Mouse (Mus musculus): ENCODE measurements around the gene Mpg. TPM values are rescaled to one million over a fixed set of nuclear protein-coding genes. Genes with fewer than 3 reads are reported as not detected.
A peak's percentile ranks its signal among the peaks of the same experiment; 100 is the strongest.

The Mpg gene
- polyA plus RNA-seq, 1 experiment from 2014 or later: 24.8 TPM

GRCm38 (mm10) chr11:32218501-32219050, 7.7 kb upstream of the Mpg start:
- no peak overlapping the region for H3K4me2 ChIP-seq
- H3K9ac ChIP-seq (ENCODE audit: low read length): peak overlapping the region; percentile 20; the same call in 1 of the 2 replicates
- no peak overlapping the region for H3K27ac ChIP-seq (ENCODE audit: low read depth, low read length)
- peaks cover 22% of the 10 kb centered on the region for H3K4me1 ChIP-seq (ENCODE audit: control insufficient read depth, insufficient read depth, low read length)
- H3K9me3 ChIP-seq (ENCODE audit: control insufficient read depth, low read length): no peaks in the 10 kb centered on the region
- no peak overlapping the region for H3K4me3 ChIP-seq (ENCODE audit: low read depth, low read length)
- no peaks in the 10 kb centered on the region for H3K36me3 ChIP-seq (ENCODE audit: control insufficient read depth, insufficient read depth, low read length)
- no peak for ATAC-seq (ENCODE audit: low FRiP score)
- 56% methylated on average over 6 of the region's 6 CpGs for WGBS
- DNase-seq (ENCODE audit: low spot score, missing footprints): peak; percentile 82
- peaks cover 17% of the 10 kb centered on the region for H3K27me3 ChIP-seq (ENCODE audit: control insufficient read depth, insufficient read depth, low read length)

DNA sequence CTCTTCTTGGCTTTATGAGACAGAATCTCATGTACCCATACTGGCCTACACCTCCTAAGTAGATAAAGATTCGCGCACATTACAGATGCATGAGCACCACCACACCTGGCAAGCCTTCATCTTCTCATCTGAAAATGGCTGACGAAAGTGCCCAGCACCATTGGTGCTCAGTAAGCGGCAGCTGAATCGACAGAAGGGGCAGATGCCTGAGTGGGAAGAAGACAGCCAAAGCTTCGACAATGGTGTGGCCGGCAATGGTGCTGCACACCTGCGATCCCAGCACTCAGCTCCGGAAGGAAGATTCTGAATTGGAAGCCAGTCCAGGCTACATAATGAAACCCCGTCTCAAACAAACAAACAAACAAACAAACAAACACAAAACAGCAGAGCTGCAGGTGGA, 7.0 kb upstream of the Mpg start:
- H3K36me3 ChIP-seq (ENCODE audit: control insufficient read depth, insufficient read depth, low read length): no peaks in the 10 kb centered on the region
- ATAC-seq (ENCODE audit: low FRiP score) (no peak), DNase-seq (ENCODE audit: low spot score, missing footprints) (peak; percentile 19)
- no peak overlapping the region for H3K4me3 ChIP-seq (ENCODE audit: low read depth, low read length)
- H3K27me3 ChIP-seq (ENCODE audit: control insufficient read depth, insufficient read depth, low read length): peaks cover 18% of the 10 kb centered on the region
- 90% methylated on average over 10 of the region's 10 CpGs for WGBS
- H3K27ac ChIP-seq (ENCODE audit: low read depth, low read length): no peak overlapping the region
- no peak overlapping the region for H3K4me2 ChIP-seq
- H3K9ac ChIP-seq (ENCODE audit: low read length): no peak overlapping the region
- H3K9me3 ChIP-seq (ENCODE audit: control insufficient read depth, low read length): no peaks in the 10 kb centered on the region
- peaks cover 22% of the 10 kb centered on the region for H3K4me1 ChIP-seq (ENCODE audit: control insufficient read depth, insufficient read depth, low read length)

DNA sequence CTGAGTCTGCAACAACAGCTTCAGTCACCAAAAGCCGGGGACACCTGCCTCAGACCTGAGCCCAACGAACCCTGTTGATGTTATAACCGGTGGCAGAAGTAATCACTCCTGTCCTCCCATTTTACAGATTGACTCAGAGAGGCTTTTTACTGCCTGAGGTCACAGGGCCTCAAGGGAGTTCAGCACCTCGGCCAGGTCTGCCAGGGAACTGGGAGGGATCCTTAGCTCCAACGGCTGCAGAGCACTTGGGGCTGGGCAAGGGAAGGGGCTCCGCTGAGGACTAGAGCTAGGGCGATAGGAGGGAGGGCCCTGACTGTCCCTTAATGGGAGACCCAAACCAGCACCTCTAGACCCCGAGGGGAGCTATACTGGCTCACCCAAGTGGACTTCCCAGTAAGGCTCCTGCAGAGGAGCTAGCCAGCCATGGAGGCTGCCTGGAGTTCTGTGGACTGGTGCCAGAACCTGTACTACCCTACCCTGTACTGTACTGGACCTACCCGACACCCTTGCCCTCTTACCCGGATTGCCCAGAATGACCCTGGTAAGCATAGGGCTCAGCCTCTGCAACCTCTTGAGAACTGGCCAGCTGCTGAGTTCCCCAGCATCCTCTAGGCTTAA, 5.6 kb upstream of the Mpg start:
- no peak overlapping the region for H3K27ac ChIP-seq (ENCODE audit: low read depth, low read length)
- peaks cover 22% of the 10 kb centered on the region for H3K4me1 ChIP-seq (ENCODE audit: control insufficient read depth, insufficient read depth, low read length)
- H3K36me3 ChIP-seq (ENCODE audit: control insufficient read depth, insufficient read depth, low read length): no peaks in the 10 kb centered on the region
- H3K4me2 ChIP-seq: peak overlapping the region; percentile 99
- peak overlapping the region; percentile 81 for H3K9ac ChIP-seq (ENCODE audit: low read length)
- DNase-seq (ENCODE audit: low spot score, missing footprints) (no peak), ATAC-seq (ENCODE audit: low FRiP score) (no peak; the same call in none of the 2 replicates)
- H3K4me3 ChIP-seq (ENCODE audit: low read depth, low read length): peak overlapping the region; percentile 72
- 39% methylated on average over 10 of the region's 10 CpGs for WGBS
- peaks cover 18% of the 10 kb centered on the region for H3K27me3 ChIP-seq (ENCODE audit: control insufficient read depth, insufficient read depth, low read length)
- H3K9me3 ChIP-seq (ENCODE audit: control insufficient read depth, low read length): no peaks in the 10 kb centered on the region

DNA sequence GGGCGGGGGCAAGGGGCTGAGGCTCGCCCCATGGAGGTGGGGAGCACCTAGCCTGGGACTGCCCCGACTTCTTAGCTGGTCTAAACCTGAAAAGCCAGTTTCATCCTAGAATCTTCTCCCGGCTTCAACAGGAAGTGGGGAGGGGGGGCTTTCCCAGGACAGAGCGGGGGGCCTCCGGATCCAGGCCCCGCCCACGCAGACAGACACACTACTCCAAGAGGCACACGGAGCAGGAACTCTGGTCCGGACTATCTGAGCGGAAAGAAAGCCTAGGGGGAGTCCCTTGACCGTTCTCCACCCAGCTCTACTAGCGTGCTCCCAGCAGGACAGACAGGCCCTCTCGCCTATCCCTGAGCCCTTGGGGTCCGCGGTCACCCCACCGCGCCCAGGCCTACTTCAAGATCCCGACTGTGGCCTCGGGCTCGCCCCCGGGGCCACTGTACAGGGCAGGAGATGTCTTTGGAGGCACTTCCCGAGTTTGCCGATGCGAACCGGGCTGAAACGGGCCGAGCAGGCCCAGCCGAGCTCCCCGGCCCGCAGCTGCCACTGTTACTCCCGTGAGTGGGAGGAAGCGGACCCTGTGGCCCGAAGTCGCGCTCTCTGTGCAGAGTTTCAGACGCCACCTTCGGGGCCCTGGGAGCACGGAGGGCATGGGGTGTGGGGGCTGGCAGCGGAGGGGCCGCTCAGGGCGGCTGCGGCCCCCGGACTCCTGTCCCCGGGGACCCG, 4.9 kb upstream of the Mpg start:
- Histone ChIP-seq H3K4me2 (peak overlapping the region; percentile 99), H3K9me3 (ENCODE audit: control insufficient read depth, low read length) (no peaks in the 10 kb centered on the region), H3K27me3 (ENCODE audit: control insufficient read depth, insufficient read depth, low read length) (peaks cover 18% of the 10 kb centered on the region), H3K4me1 (ENCODE audit: control insufficient read depth, insufficient read depth, low read length) (peaks cover 22% of the 10 kb centered on the region), H3K9ac (ENCODE audit: low read length) (peak overlapping the region; percentile 81), H3K4me3 (ENCODE audit: low read depth, low read length) (peak overlapping the region; percentile 72), H3K36me3 (ENCODE audit: control insufficient read depth, insufficient read depth, low read length) (no peaks in the 10 kb centered on the region), H3K27ac (ENCODE audit: low read depth, low read length) (peak overlapping the region; percentile 35)
- under 1% methylated on average over 38 of the region's 46 CpGs for WGBS
- DNase-seq (ENCODE audit: low spot score, missing footprints) (peak; percentile 96), ATAC-seq (ENCODE audit: low FRiP score) (peak; percentile 48)

GRCm38 (mm10) chr11:32221951-32222409, 4.3 kb upstream of the Mpg start, which contains the start of gene Rhbdf1:
TSS of gene Rhbdf1 (minus strand) at chr11:32222300.
- WGBS: under 1% methylated on average over 56 of the region's 72 CpGs
- peak; percentile 94 for DNase-seq (ENCODE audit: low spot score, missing footprints)
- peak within 1 kb of the TSS; percentile 72 for H3K4me3 ChIP-seq (ENCODE audit: low read depth, low read length)
- H3K4me1 ChIP-seq (ENCODE audit: control insufficient read depth, insufficient read depth, low read length): peaks cover 25% of the 10 kb centered on the region
- H3K36me3 ChIP-seq (ENCODE audit: control insufficient read depth, insufficient read depth, low read length): no peaks in the 10 kb centered on the region
- H3K4me2 ChIP-seq: peak within 1 kb of the TSS; percentile 99
- peak; percentile 60 for ATAC-seq (ENCODE audit: low FRiP score)
- H3K9me3 ChIP-seq (ENCODE audit: control insufficient read depth, low read length): no peaks in the 10 kb centered on the region
- H3K9ac ChIP-seq (ENCODE audit: low read length): peak within 1 kb of the TSS; percentile 81
- H3K27me3 ChIP-seq (ENCODE audit: control insufficient read depth, insufficient read depth, low read length): peaks cover 18% of the 10 kb centered on the region
- peak within 1 kb of the TSS; percentile 35 for H3K27ac ChIP-seq (ENCODE audit: low read depth, low read length)

- 9% methylated on average over 21 of the region's 21 CpGs for WGBS
- ATAC-seq (ENCODE audit: low FRiP score) (no peak), DNase-seq (ENCODE audit: low spot score, missing footprints) (peak; percentile 88)
- Histone ChIP-seq H3K9ac (ENCODE audit: low read length) (peak overlapping the region; percentile 81), H3K27me3 (ENCODE audit: control insufficient read depth, insufficient read depth, low read length) (peaks cover 18% of the 10 kb centered on the region), H3K36me3 (ENCODE audit: control insufficient read depth, insufficient read depth, low read length) (no peaks in the 10 kb centered on the region), H3K9me3 (ENCODE audit: control insufficient read depth, low read length) (no peaks in the 10 kb centered on the region), H3K27ac (ENCODE audit: low read depth, low read length) (no peak overlapping the region), H3K4me1 (ENCODE audit: control insufficient read depth, insufficient read depth, low read length) (peaks cover 30% of the 10 kb centered on the region), H3K4me2 (peak overlapping the region; percentile 99), H3K4me3 (ENCODE audit: low read depth, low read length) (peak overlapping the region; percentile 72)
Measured at GRCm38 (mm10) chr11:32222570-32223194, 3.6 kb upstream of the Mpg start.

DNA sequence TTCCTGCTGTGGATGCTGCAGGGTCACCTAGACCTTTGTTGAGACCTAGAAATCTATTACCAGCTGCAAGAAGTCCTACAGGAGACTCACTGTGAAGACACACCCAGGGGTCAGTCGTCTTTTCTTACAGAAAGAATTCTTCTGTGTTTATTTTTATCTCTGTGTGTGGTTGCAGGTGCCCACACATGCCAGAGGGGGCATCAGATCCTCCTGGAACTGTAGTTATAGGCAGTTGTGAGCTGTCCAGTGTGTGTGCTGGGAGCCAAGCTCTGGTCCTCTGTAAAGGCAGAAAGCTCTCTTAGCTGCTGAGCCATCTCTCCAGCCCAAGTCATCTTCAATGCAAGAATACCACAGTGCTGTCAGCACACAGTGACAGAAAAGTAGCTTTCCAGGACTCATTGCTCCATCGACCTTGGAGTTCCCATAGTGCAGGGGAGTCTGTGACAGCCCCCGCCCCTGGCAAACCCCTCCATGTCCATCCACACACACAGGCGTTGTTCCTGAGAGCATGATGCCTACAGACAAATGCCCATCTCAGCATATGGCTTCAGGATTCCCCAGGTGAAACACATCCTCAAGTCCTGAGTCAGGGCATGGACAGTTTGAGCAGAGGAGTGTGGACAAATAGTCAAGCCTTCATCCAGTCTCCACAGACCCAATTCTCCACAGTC, 2.9 kb upstream of the Mpg start:
- no peak overlapping the region for H3K9ac ChIP-seq (ENCODE audit: low read length)
- H3K4me3 ChIP-seq (ENCODE audit: low read depth, low read length): no peak overlapping the region
- H3K36me3 ChIP-seq (ENCODE audit: control insufficient read depth, insufficient read depth, low read length): no peaks in the 10 kb centered on the region
- H3K4me1 ChIP-seq (ENCODE audit: control insufficient read depth, insufficient read depth, low read length): peaks cover 30% of the 10 kb centered on the region
- no peak overlapping the region for H3K4me2 ChIP-seq
- peaks cover 18% of the 10 kb centered on the region for H3K27me3 ChIP-seq (ENCODE audit: control insufficient read depth, insufficient read depth, low read length)
- ATAC-seq (ENCODE audit: low FRiP score): no peak
- 68% methylated on average over 4 of the region's 4 CpGs for WGBS
- peak; percentile 17 for DNase-seq (ENCODE audit: low spot score, missing footprints)
- no peak overlapping the region for H3K27ac ChIP-seq (ENCODE audit: low read depth, low read length)
- no peaks in the 10 kb centered on the region for H3K9me3 ChIP-seq (ENCODE audit: control insufficient read depth, low read length)

GRCm38 (mm10) chr11:32224468-32225139, 1.7 kb upstream of the Mpg start:
- Histone ChIP-seq H3K4me2 (no peak overlapping the region), H3K27ac (ENCODE audit: low read depth, low read length) (no peak overlapping the region), H3K4me1 (ENCODE audit: control insufficient read depth, insufficient read depth, low read length) (peaks cover 28% of the 10 kb centered on the region), H3K27me3 (ENCODE audit: control insufficient read depth, insufficient read depth, low read length) (peaks cover 18% of the 10 kb centered on the region), H3K4me3 (ENCODE audit: low read depth, low read length) (no peak overlapping the region), H3K9ac (ENCODE audit: low read length) (no peak overlapping the region), H3K9me3 (ENCODE audit: control insufficient read depth, low read length) (no peaks in the 10 kb centered on the region), H3K36me3 (ENCODE audit: control insufficient read depth, insufficient read depth, low read length) (0 out of 2 replicates have a peak, but pooled peaks cover 3% of the 10 kb centered on the region)
- WGBS: 38% methylated on average over 4 of the region's 4 CpGs
- DNase-seq (ENCODE audit: low spot score, missing footprints) (peak; percentile 82), ATAC-seq (ENCODE audit: low FRiP score) (no peak)

Data from midbrain, embryonic 11.5 days (tissue).